Comparison of ENCODE assay signal across 8 mouse cellular contexts in genomic region chr2:66256220-66257131, GRCm38 (mm10). TPM values are rescaled to one million over a fixed set of nuclear protein-coding genes. Genes with fewer than 3 reads are reported as not detected.
A peak's percentile ranks its signal among the peaks of the same experiment; 100 is the strongest.
DNase-seq lines count a peak whose midpoint lies in the region; ATAC-seq and TF ChIP-seq lines count a peak whose summit lies in the region.

TSS of gene Ttc21b (minus strand) at chr2:66256617.

- intact Hi-C loops in heart, postnatal 10 days (cut with DNase I) = loop anchor here (1.0 to 5.0 kb wide), 2 partner anchors 154 to 541 kb away; no protein-coding TSS in a partner anchor

- H3K4me1 ChIP-seq in E14TG2a.4 (replicated peaks; ENCODE audit: low read depth, low read length) = peaks cover 4% of the 10 kb centered on the region; the same call in 1 of the 2 replicates
- H3K4me1 ChIP-seq in forebrain, embryonic 14.5 days (ENCODE audit: control insufficient read depth, insufficient read depth, low read length) = peaks cover 3% of the 10 kb centered on the region
- peaks cover 14% of the 10 kb centered on the region for H3K4me1 ChIP-seq in liver, embryonic 15.5 days (replicated peaks)
- H3K4me1 ChIP-seq in neural tube, embryonic 11.5 days (ENCODE audit: control insufficient read depth, insufficient read depth, low read length) = 0 out of 2 replicates have a peak, but pooled peaks cover 6% of the 10 kb centered on the region
- peaks cover 7% of the 10 kb centered on the region; the same call in 1 of the 2 replicates for H3K4me1 ChIP-seq in stomach, embryonic 16.5 days (ENCODE audit: control insufficient read depth, insufficient read depth, low read length)

- peaks cover under 1% of the 10 kb centered on the region; the same call in 1 of the 2 replicates for H3K36me3 ChIP-seq in E14TG2a.4 (ENCODE audit: insufficient read depth, low read length)
- H3K36me3 ChIP-seq in forebrain, embryonic 14.5 days (ENCODE audit: control insufficient read depth, insufficient read depth, low read length) = peaks cover 6% of the 10 kb centered on the region; the same call in 1 of the 2 replicates
- no peaks in the 10 kb centered on the region for H3K36me3 ChIP-seq in liver, embryonic 15.5 days (replicated peaks)
- H3K36me3 ChIP-seq in neural tube, embryonic 11.5 days (ENCODE audit: control insufficient read depth, insufficient read depth, low read length) = no peaks in the 10 kb centered on the region
- H3K36me3 ChIP-seq in stomach, embryonic 16.5 days (ENCODE audit: control insufficient read depth, insufficient read depth, low read length) = no peaks in the 10 kb centered on the region

- peak within 1 kb of the TSS; percentile 64 for H3K4me2 ChIP-seq in forebrain, embryonic 14.5 days (ENCODE audit: low read length)
- H3K4me2 ChIP-seq in liver, embryonic 15.5 days = peak within 1 kb of the TSS; percentile 83
- peak within 1 kb of the TSS; percentile 46 for H3K4me2 ChIP-seq in neural tube, embryonic 11.5 days (ENCODE audit: low read depth)
- peak within 1 kb of the TSS; percentile 65 for H3K4me2 ChIP-seq in stomach, embryonic 16.5 days (ENCODE audit: low read depth, low read length)

- under 1% methylated on average over 56 of the region's 56 CpGs for WGBS in forebrain, embryonic 14.5 days
- under 1% methylated on average over 56 of the region's 56 CpGs for WGBS in liver, embryonic 15.5 days (ENCODE audit: insufficient replicate concordance)
- under 1% methylated on average over 56 of the region's 56 CpGs for WGBS in neural tube, embryonic 11.5 days
- WGBS in stomach, embryonic 16.5 days = under 1% methylated on average over 56 of the region's 56 CpGs

- TF ChIP-seq CTCF in E14TG2a.4 (conservative IDR thresholded peaks at IDR 0.05; ENCODE audit: low read length) = peak; percentile 68

- peak within 1 kb of the TSS; percentile 91 for H3K27ac ChIP-seq in forebrain, embryonic 14.5 days (ENCODE audit: low read depth, low read length)
- H3K27ac ChIP-seq in liver, embryonic 15.5 days (replicated peaks) = no peak within 1 kb of the TSS
- peak within 1 kb of the TSS; percentile 80 for H3K27ac ChIP-seq in neural tube, embryonic 11.5 days (ENCODE audit: low read depth, low read length)
- H3K27ac ChIP-seq in stomach, embryonic 16.5 days (ENCODE audit: low read length) = peak within 1 kb of the TSS; percentile 42; the same call in 1 of the 2 replicates

- H3K27me3 ChIP-seq in E14TG2a.4 (ENCODE audit: insufficient read depth, low read length) = peaks cover 22% of the 10 kb centered on the region
- no peaks in the 10 kb centered on the region for H3K27me3 ChIP-seq in forebrain, embryonic 14.5 days (replicated peaks; ENCODE audit: control insufficient read depth, insufficient read depth, low read length)
- no peaks in the 10 kb centered on the region for H3K27me3 ChIP-seq in liver, embryonic 15.5 days
- no peaks in the 10 kb centered on the region for H3K27me3 ChIP-seq in neural tube, embryonic 11.5 days (ENCODE audit: control insufficient read depth, insufficient read depth, low read length)
- H3K27me3 ChIP-seq in stomach, embryonic 16.5 days (ENCODE audit: control insufficient read depth, insufficient read depth, low read length) = no peaks in the 10 kb centered on the region

- no peaks in the 10 kb centered on the region for H3K9me3 ChIP-seq in E14TG2a.4 (ENCODE audit: low read length)
- H3K9me3 ChIP-seq in forebrain, embryonic 14.5 days (replicated peaks; ENCODE audit: control insufficient read depth, low read length) = no peaks in the 10 kb centered on the region
- no peaks in the 10 kb centered on the region for H3K9me3 ChIP-seq in liver, embryonic 15.5 days (replicated peaks)
- no peaks in the 10 kb centered on the region for H3K9me3 ChIP-seq in neural tube, embryonic 11.5 days (ENCODE audit: control insufficient read depth, low read length)
- no peaks in the 10 kb centered on the region for H3K9me3 ChIP-seq in stomach, embryonic 16.5 days (replicated peaks; ENCODE audit: control insufficient read depth, low read length)

- H3K4me3 ChIP-seq in E14TG2a.4 (replicated peaks; ENCODE audit: low read length) = peak within 1 kb of the TSS; percentile 90
- peak within 1 kb of the TSS; percentile 79 for H3K4me3 ChIP-seq in forebrain, embryonic 14.5 days (ENCODE audit: low read depth, low read length)
- H3K4me3 ChIP-seq in liver, embryonic 15.5 days (replicated peaks) = peak within 1 kb of the TSS; percentile 64
- H3K4me3 ChIP-seq in neural tube, embryonic 11.5 days (ENCODE audit: low read depth, low read length) = peak within 1 kb of the TSS; percentile 77
- H3K4me3 ChIP-seq in stomach, embryonic 16.5 days (replicated peaks; ENCODE audit: low read length) = peak within 1 kb of the TSS; percentile 89

- peak; percentile 99 for ATAC-seq in forebrain, embryonic 14.5 days
- peak; percentile 91 for ATAC-seq in liver, embryonic 15.5 days (ENCODE audit: insufficient read depth)
- ATAC-seq in neural tube, embryonic 11.5 days (ENCODE audit: insufficient read depth, low FRiP score, low TSS enrichment) = peak; percentile 99
- peak; percentile 99 for ATAC-seq in stomach, embryonic 16.5 days (ENCODE audit: insufficient read depth, low FRiP score)

- DNase-seq in c-Kit-positive CD71-positive TER-119-positive erythroid progenitor cells, embryonic 14.5 days (ENCODE audit: low spot score) = peak; percentile 66
- peak; percentile 99 for DNase-seq in forebrain, embryonic 14.5 days (ENCODE audit: low spot score)
- peak; percentile 95 to 97 for DNase-seq in heart, postnatal 10 days
- peak; percentile 98 to 99 for DNase-seq in kidney, postnatal 4 days
- peak; percentile 96 for DNase-seq in neural tube, embryonic 11.5 days (ENCODE audit: low spot score)

- peak within 1 kb of the TSS; percentile 75 for H3K9ac ChIP-seq in forebrain, embryonic 14.5 days (ENCODE audit: low read length)
- H3K9ac ChIP-seq in liver, embryonic 15.5 days = peak within 1 kb of the TSS; percentile 46; the same call in 1 of the 2 replicates
- peak within 1 kb of the TSS; percentile 78 for H3K9ac ChIP-seq in neural tube, embryonic 11.5 days (ENCODE audit: low read length)
- peak within 1 kb of the TSS; percentile 83 for H3K9ac ChIP-seq in stomach, embryonic 16.5 days (ENCODE audit: low read length)

RNA-seq across cellular contexts. Expression of gene Ttc21b, which starts in this region (rescaled TPM):
- polyA plus RNA-seq in forebrain, embryonic 14.5 days (2014; fragmentation: Nextera tagmentation; extraction: Ambion mirVana) = 13.0 and 13.3 TPM in 2 replicates
- total RNA-seq in heart, postnatal 10 days (2021) = 1 to 10 TPM; 4.2 to 5.2 TPM
- polyA plus RNA-seq in liver, embryonic 15.5 days (2015; fragmentation: Nextera tagmentation; extraction: Ambion mirVana) = 0.84 and 1.0 TPM in 2 replicates
- polyA plus RNA-seq in neural tube, embryonic 11.5 days (2014; fragmentation: Nextera tagmentation; extraction: Ambion mirVana) = 15.3 and 17.6 TPM in 2 replicates
- 11.7 and 12.6 TPM in 2 replicates for polyA plus RNA-seq in stomach, embryonic 16.5 days (2015; fragmentation: Nextera tagmentation; extraction: Ambion mirVana)
